Mouse (Mus musculus): ENCODE data around the gene Lrp6. TPM values are rescaled to one million over a fixed set of nuclear protein-coding genes. Genes with fewer than 3 reads are reported as not detected.

The Lrp6 gene
- polyA plus RNA-seq, 1 experiment from 2014 or later: 57.6 TPM

DNA sequence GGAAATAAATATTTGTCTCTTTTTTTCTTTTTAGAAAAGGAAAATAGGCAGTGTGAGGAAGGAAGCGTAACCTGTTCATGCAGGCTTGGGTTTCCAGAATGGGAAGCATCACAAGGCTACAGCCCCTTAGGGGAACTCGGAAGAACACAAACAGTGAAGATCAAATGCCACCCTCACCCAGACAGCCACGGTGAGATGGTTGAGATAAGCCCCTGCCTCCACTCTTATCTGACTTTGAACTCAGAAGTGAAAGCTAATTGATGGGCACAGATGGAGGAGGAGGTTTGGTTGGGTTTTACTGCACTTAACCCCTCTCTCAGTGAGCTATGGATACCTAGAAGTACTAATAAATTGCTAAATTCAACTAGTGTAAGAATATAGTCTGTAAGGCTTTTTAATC, 33.7 kb downstream of the Lrp6 start:
- H3K27ac ChIP-seq: no peak overlapping the region
- peaks cover 94% of the 10 kb centered on the region for H3K79me2 ChIP-seq (ENCODE audit: inconsistent target)
- WGBS (ENCODE audit: missing documents): 60% methylated on average over 3 of the region's 3 CpGs

DNA sequence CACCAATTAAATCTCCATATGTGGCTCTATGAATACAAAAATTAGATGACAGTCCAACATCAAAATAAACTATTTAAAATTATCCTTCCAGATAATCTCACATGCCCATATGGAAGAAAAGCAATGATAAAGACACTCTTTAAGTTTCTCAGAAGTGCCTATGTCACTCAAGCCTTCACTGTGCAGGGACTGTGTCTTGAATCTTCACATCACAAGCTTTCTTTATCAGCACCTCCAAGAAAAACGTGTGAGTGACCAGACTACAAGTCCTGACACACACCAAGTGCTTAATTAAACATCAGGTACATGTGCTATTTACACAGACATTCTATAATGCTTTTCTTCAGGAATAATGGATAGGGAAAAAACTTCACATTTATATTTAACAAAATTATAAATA, 34.8 kb downstream of the Lrp6 start:
- WGBS (ENCODE audit: missing documents): 90% methylated on average over 1 of the region's 1 CpGs
- Histone ChIP-seq H3K36me3 (ENCODE audit: inconsistent target) (no peaks in the 10 kb centered on the region), H3K79me2 (ENCODE audit: inconsistent target) (peaks cover 94% of the 10 kb centered on the region), H3K27ac (peak overlapping the region; percentile 77), H3K4me3 (ENCODE audit: inconsistent target) (no peak overlapping the region)

More for the DNA sequence above, 33.7 kb downstream of the Lrp6 start:
- H3K36me3 ChIP-seq (ENCODE audit: inconsistent target): no peaks in the 10 kb centered on the region
- no peak overlapping the region for H3K4me3 ChIP-seq (ENCODE audit: inconsistent target)

DNA sequence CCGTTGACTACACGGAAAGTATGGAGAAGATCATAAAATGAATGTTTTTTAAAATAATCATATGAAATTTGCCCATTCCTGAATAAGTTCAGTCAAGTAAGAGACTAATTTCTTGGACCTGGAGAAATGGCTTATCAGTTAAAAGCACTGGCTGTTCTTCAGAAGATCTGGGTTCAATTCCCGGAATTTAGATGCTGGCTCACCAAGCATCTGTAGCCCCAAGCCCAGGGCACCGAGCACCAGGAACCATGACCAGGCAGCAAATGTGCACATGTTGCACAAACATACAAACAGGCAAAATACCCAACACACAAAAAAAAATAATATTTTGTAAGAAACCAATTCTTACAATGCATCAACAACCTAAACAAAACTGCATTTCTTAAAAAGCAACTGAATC, 37.4 kb downstream of the Lrp6 start:
- 100% methylated on average over 4 of the region's 4 CpGs for whole genome bisulfite sequencing (ENCODE audit: missing documents)
- no peaks in the 10 kb centered on the region for H3K36me3 ChIP-seq (ENCODE audit: inconsistent target)
- H3K27ac ChIP-seq: no peak overlapping the region
- no peak overlapping the region for H3K4me3 ChIP-seq (ENCODE audit: inconsistent target)
- peaks cover 91% of the 10 kb centered on the region for H3K79me2 ChIP-seq (ENCODE audit: inconsistent target)

DNA sequence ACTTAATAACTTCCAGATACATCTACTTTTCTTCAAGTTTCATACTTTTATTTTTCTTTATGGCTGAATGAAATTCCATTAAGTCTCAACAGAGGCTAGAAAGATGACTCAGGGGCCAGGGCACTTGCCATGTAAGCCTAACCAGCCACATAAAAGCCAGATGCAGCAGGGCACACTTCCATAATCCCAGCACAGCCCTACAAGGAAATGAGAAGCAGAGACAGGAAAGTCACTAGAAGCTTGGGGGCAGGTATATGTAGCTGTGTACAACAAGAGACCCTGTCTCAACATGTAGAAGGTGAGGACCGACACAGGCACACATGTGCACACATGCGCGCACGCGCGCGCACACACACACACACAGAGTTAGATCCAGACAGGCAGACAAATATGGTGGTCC, 38.4 kb downstream of the Lrp6 start:
- H3K27ac ChIP-seq: no peak overlapping the region
- peaks cover 91% of the 10 kb centered on the region for H3K79me2 ChIP-seq (ENCODE audit: inconsistent target)
- 96% methylated on average over 7 of the region's 7 CpGs for WGBS (ENCODE audit: missing documents)
- no peaks in the 10 kb centered on the region for H3K36me3 ChIP-seq (ENCODE audit: inconsistent target)
- H3K4me3 ChIP-seq (ENCODE audit: inconsistent target): no peak overlapping the region

- Histone ChIP-seq H3K36me3 (ENCODE audit: inconsistent target) (no peaks in the 10 kb centered on the region), H3K27ac (no peak overlapping the region), H3K4me3 (ENCODE audit: inconsistent target) (no peak overlapping the region), H3K79me2 (ENCODE audit: inconsistent target) (peaks cover 91% of the 10 kb centered on the region)
- WGBS (ENCODE audit: missing documents): 73% methylated on average over 6 of the region's 6 CpGs
Measured at GRCm38 (mm10) chr6:134527596-134528128, 39.1 kb downstream of the Lrp6 start.

DNA sequence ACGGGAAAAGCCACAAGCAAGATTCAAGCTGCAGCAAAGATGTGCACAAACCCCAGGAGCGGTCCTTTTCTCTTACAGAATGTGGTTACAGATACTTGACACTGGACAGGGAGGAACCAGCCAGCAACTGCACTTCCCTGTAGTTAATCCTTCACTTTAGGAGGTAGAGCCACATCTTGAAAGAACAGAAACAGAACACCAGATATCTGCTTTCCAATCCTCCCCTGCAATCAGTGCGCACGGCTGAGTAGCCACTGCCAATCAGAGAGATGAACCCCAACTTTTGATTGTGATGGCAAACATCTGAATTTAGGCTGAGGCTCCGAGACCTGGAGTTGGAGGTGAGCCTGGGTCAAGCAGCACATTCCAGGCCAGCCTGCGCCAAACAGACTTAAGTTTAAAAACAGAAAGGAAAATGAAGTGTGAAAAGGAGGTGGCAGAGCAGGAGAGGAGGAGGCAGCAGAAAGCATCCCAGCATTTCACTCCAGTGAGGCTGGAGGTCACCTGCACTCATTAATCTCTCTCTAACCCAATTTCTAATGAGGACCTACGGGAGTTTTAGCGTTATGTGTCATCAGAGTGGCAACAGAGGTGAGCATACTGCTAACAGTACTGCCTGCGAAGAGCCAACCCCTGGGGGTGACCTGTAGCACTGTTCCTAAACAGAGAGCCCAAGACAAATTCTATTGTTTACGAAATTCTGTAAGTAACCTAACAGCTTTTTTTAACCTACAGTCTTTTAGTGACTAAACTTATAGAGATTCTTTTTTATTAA, 39.8 kb downstream of the Lrp6 start:
- Histone ChIP-seq H3K4me3 (ENCODE audit: inconsistent target) (no peak overlapping the region), H3K36me3 (ENCODE audit: inconsistent target) (no peaks in the 10 kb centered on the region), H3K79me2 (ENCODE audit: inconsistent target) (peaks cover 91% of the 10 kb centered on the region), H3K27ac (no peak overlapping the region)
- WGBS (ENCODE audit: missing documents): 96% methylated on average over 10 of the region's 10 CpGs

DNA sequence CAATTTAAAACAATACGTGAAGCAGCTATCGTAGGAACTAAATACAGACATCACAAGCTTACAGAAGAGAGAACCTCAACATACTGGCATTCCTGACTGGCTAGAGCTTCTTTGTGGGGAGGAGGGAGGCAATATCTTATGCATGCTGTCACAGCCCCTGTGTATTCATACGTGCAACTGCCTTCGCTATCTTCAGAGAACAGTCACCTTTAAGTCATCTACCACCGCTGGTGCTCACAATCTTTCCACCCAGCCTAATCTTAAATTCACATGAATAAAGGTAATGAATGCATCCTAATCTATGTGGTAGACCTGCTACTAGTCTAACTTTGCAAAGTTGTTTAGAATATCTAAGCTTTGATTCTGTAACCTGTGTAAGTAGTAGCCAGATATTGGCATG, 40.5 kb downstream of the Lrp6 start:
- Histone ChIP-seq H3K4me3 (ENCODE audit: inconsistent target) (no peak overlapping the region), H3K27ac (no peak overlapping the region), H3K36me3 (ENCODE audit: inconsistent target) (no peaks in the 10 kb centered on the region), H3K79me2 (ENCODE audit: inconsistent target) (peaks cover 93% of the 10 kb centered on the region)
- WGBS (ENCODE audit: missing documents): 98% methylated on average over 5 of the region's 5 CpGs

- Histone ChIP-seq H3K27ac (no peak overlapping the region), H3K4me3 (ENCODE audit: inconsistent target) (no peak overlapping the region)
- WGBS (ENCODE audit: missing documents): 96% methylated on average over 8 of the region's 10 CpGs
Measured at GRCm38 (mm10) chr6:134521411-134521810, 45.4 kb downstream of the Lrp6 start.

GRCm38 (mm10) chr6:134520821-134521220, 45.9 kb downstream of the Lrp6 start:
- WGBS (ENCODE audit: missing documents): 72% methylated on average over 3 of the region's 3 CpGs
- Histone ChIP-seq H3K79me2 (ENCODE audit: inconsistent target) (peaks cover 94% of the 10 kb centered on the region), H3K27ac (no peak overlapping the region)

More at GRCm38 (mm10) chr6:134521411-134521810, 45.4 kb downstream of the Lrp6 start:
- Histone ChIP-seq H3K79me2 (ENCODE audit: inconsistent target) (peaks cover 94% of the 10 kb centered on the region), H3K36me3 (ENCODE audit: inconsistent target) (0 out of 2 replicates have a peak, but pooled peaks cover 12% of the 10 kb centered on the region)

GRCm38 (mm10) chr6:134518450-134518849, 48.3 kb downstream of the Lrp6 start:
- 94% methylated on average over 5 of the region's 5 CpGs for WGBS (ENCODE audit: missing documents)
- H3K27ac ChIP-seq: no peak overlapping the region
- H3K4me3 ChIP-seq (ENCODE audit: inconsistent target): no peak overlapping the region
- peaks cover 96% of the 10 kb centered on the region for H3K79me2 ChIP-seq (ENCODE audit: inconsistent target)
- H3K36me3 ChIP-seq (ENCODE audit: inconsistent target): 0 out of 2 replicates have a peak, but pooled peaks cover 12% of the 10 kb centered on the region

More at GRCm38 (mm10) chr6:134520821-134521220, 45.9 kb downstream of the Lrp6 start:
- Histone ChIP-seq H3K36me3 (ENCODE audit: inconsistent target) (0 out of 2 replicates have a peak, but pooled peaks cover 12% of the 10 kb centered on the region), H3K4me3 (ENCODE audit: inconsistent target) (no peak overlapping the region)

GRCm38 (mm10) chr6:134517141-134517540, 49.6 kb downstream of the Lrp6 start:
- Histone ChIP-seq H3K79me2 (ENCODE audit: inconsistent target) (peaks cover 94% of the 10 kb centered on the region), H3K4me3 (ENCODE audit: inconsistent target) (no peak overlapping the region), H3K27ac (no peak overlapping the region), H3K36me3 (ENCODE audit: inconsistent target) (0 out of 2 replicates have a peak, but pooled peaks cover 12% of the 10 kb centered on the region)
- 83% methylated on average over 4 of the region's 4 CpGs for WGBS (ENCODE audit: missing documents)

- Histone ChIP-seq H3K4me3 (ENCODE audit: inconsistent target) (no peak overlapping the region), H3K79me2 (ENCODE audit: inconsistent target) (peaks cover 86% of the 10 kb centered on the region), H3K27ac (no peak overlapping the region), H3K36me3 (ENCODE audit: inconsistent target) (0 out of 2 replicates have a peak, but pooled peaks cover 12% of the 10 kb centered on the region)
- WGBS (ENCODE audit: missing documents): 92% methylated on average over 4 of the region's 4 CpGs
Measured at GRCm38 (mm10) chr6:134515416-134515815, 51.3 kb downstream of the Lrp6 start.

DNA sequence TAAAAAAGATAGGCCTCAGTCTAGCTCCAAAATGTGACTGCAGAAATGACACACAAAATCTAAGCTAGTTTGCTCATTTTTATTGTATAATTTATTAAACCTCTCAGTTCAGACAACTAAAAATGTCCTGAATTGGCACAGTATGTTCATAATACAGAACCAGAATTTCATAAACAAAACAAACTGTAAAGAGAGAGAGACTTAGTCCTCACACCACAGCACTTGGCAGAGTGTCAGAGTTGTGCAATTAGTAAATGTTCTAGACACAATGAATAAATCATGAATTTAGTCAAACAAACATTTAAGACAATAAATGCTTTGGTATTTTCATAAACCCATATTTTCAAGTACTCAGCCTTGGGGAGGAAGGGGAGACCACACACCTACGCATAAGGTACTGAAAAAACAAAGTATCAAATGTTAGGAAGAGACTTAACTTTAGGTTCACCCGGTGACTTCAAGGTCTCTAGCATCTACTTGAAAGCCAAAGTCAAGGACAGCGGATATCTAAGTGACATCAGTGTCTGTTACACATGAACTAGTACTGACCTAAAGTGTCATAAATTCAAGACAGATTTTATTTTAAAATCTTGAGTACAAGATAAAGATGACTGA, 52.8 kb downstream of the Lrp6 start:
- Histone ChIP-seq H3K36me3 (ENCODE audit: inconsistent target) (no peaks in the 10 kb centered on the region), H3K27ac (no peak overlapping the region), H3K4me3 (ENCODE audit: inconsistent target) (no peak overlapping the region), H3K79me2 (ENCODE audit: inconsistent target) (peaks cover 72% of the 10 kb centered on the region)
- 91% methylated on average over 3 of the region's 3 CpGs for WGBS (ENCODE audit: missing documents)

GRCm38 (mm10) chr6:134513011-134513410, 53.8 kb downstream of the Lrp6 start:
- no peaks in the 10 kb centered on the region for H3K36me3 ChIP-seq (ENCODE audit: inconsistent target)
- WGBS (ENCODE audit: missing documents): 90% methylated on average over 6 of the region's 6 CpGs
- H3K79me2 ChIP-seq (ENCODE audit: inconsistent target): peaks cover 63% of the 10 kb centered on the region
- H3K27ac ChIP-seq: no peak overlapping the region
- H3K4me3 ChIP-seq (ENCODE audit: inconsistent target): no peak overlapping the region

DNA sequence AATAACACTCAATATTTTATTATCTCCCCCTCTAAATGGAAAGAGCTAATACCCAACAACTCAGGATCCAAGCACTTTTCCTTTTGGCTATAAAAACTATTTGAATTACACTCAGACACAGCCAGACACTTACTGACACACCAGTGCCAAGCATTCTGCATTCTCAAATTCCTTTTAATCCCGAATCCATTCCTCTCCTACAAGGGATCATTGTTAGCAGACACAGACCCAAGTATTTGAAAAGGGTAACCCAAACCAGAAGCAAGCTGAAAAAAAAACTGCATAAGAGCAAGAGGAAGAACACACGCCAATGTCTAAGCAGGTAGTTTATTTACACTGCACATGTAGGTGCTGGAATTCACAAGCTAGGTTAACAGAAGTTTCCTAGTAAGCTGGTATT, 54.3 kb downstream of the Lrp6 start:
- no peak overlapping the region for H3K4me3 ChIP-seq (ENCODE audit: inconsistent target)
- no peak overlapping the region for H3K27ac ChIP-seq
- peaks cover 58% of the 10 kb centered on the region for H3K79me2 ChIP-seq (ENCODE audit: inconsistent target)
- 94% methylated on average over 2 of the region's 2 CpGs for WGBS (ENCODE audit: missing documents)
- peaks cover 3% of the 10 kb centered on the region; the same call in 1 of the 2 replicates for H3K36me3 ChIP-seq (ENCODE audit: inconsistent target)
